In genomic region chr8:3803091-3803490, GRCm38 (mm10) we compare ENCODE assay signal across 10 mouse cellular contexts. TPM values are rescaled to one million over a fixed set of nuclear protein-coding genes. Genes with fewer than 3 reads are reported as not detected.
A peak's percentile ranks its signal among the peaks of the same experiment; 100 is the strongest.
DNase-seq lines count a peak whose midpoint lies in the region; ATAC-seq lines count a peak whose summit lies in the region.
"Had no signal": no experiment of that assay in that cellular context is flagged by ENCODE, and none has a peak within 500 bp of the region (broad histone marks: within the 10 kb centered on the region; RNA-seq: fewer than 3 reads in every experiment).

No protein-coding gene starts in this region.

- H3K4me1 ChIP-seq in forebrain, embryonic 11.5 days (replicated peaks; ENCODE audit: control insufficient read depth, insufficient read depth, low read length), result no peaks in the 10 kb centered on the region
- H3K4me1 ChIP-seq in forebrain, embryonic 16.5 days (replicated peaks; ENCODE audit: control insufficient read depth, insufficient read depth, low read length), result no peaks in the 10 kb centered on the region

- no peak overlapping the region for H3K4me3 ChIP-seq in forebrain, embryonic 11.5 days (ENCODE audit: low read depth, low read length)
- no peak overlapping the region for H3K4me3 ChIP-seq in forebrain, embryonic 16.5 days (replicated peaks; ENCODE audit: low read length)

- peaks cover 3% of the 10 kb centered on the region for H3K9me3 ChIP-seq in forebrain, embryonic 11.5 days (ENCODE audit: control insufficient read depth, low read length)
- peaks cover 9% of the 10 kb centered on the region for H3K9me3 ChIP-seq in forebrain, embryonic 16.5 days (ENCODE audit: control insufficient read depth, low read length)

- peak; percentile 42 for DNase-seq in ovary, adult 18-20 months (ENCODE audit: low spot score)
- no peak for DNase-seq in ovary, postnatal 10 days (ENCODE audit: low spot score)
- DNase-seq in adrenal gland, adult 8-10 months, result peak; percentile 24
- DNase-seq in gastrocnemius, postnatal 14 days, result peak; percentile 27
- DNase-seq in left cerebral cortex, adult 11 months (ENCODE audit: low spot score), result peak; percentile 9
- DNase-seq in spleen, postnatal 36 days (ENCODE audit: low spot score in 2 of 2), result peak; percentile 49 to 50
- no peak for DNase-seq in forebrain, embryonic 11.5 days (ENCODE audit: low spot score)

- intact Hi-C loops in gastrocnemius, postnatal 14 days (cut with DNase I; ENCODE audit: low total_unique reads), result no loop called here

- H3K36me3 ChIP-seq in forebrain, embryonic 11.5 days (ENCODE audit: control insufficient read depth, insufficient read depth, low read length), result no peaks in the 10 kb centered on the region
- no peaks in the 10 kb centered on the region for H3K36me3 ChIP-seq in forebrain, embryonic 16.5 days (ENCODE audit: control insufficient read depth, insufficient read depth)

- 88% methylated on average over 14 of the region's 14 CpGs for WGBS in forebrain, embryonic 11.5 days
- WGBS in forebrain, embryonic 16.5 days, result 90% methylated on average over 14 of the region's 14 CpGs

- ATAC-seq in forebrain, embryonic 11.5 days (replicated peaks; ENCODE audit: low FRiP score), result no peak
- no peak for ATAC-seq in forebrain, embryonic 16.5 days

- no peak overlapping the region for H3K4me2 ChIP-seq in forebrain, embryonic 11.5 days (ENCODE audit: low read depth, low read length, severe bottlenecking)
- H3K4me2 ChIP-seq in forebrain, embryonic 16.5 days (ENCODE audit: low read length), result no peak overlapping the region

- no peaks in the 10 kb centered on the region for H3K27me3 ChIP-seq in forebrain, embryonic 11.5 days (ENCODE audit: control insufficient read depth, insufficient read depth, low read length)
- no peaks in the 10 kb centered on the region for H3K27me3 ChIP-seq in forebrain, embryonic 16.5 days (replicated peaks; ENCODE audit: control insufficient read depth, insufficient read depth, low read length)

- no peak overlapping the region for H3K9ac ChIP-seq in forebrain, embryonic 11.5 days (ENCODE audit: low read length)
- H3K9ac ChIP-seq in forebrain, embryonic 16.5 days (replicated peaks; ENCODE audit: low read depth, low read length), result no peak overlapping the region

- no peak overlapping the region for H3K27ac ChIP-seq in forebrain, embryonic 11.5 days (ENCODE audit: low read depth, low read length)
- no peak overlapping the region for H3K27ac ChIP-seq in forebrain, embryonic 16.5 days (ENCODE audit: low read length)

RNA-seq across cellular contexts. Expression of gene Cd209e, which starts 51.0 kb away (rescaled TPM):
- total RNA-seq in adrenal gland, adult 8-10 months (2022), result not detected
- not detected for total RNA-seq in gastrocnemius, postnatal 14 days (2021)
- polyA plus RNA-seq in forebrain, embryonic 11.5 days (2014; fragmentation: Nextera tagmentation; extraction: Ambion mirVana), result not detected in 2 replicates
- polyA plus RNA-seq in forebrain, embryonic 16.5 days (2015; fragmentation: Nextera tagmentation; extraction: Ambion mirVana), result not detected in 2 replicates
- polyA plus RNA-seq: heart, embryonic 14.5 days; lung, embryonic 16.5 days had no signal

RNA-seq across cellular contexts. Expression of gene Cd209a, which starts 54.3 kb away (rescaled TPM):
- total RNA-seq in adrenal gland, adult 8-10 months (2022), result 1 to 10 TPM in 2 of 4 experiments, under 1 TPM in 1, not detected in 1; 0.28 to 1.4 (median 1.2) TPM
- not detected for total RNA-seq in gastrocnemius, postnatal 14 days (2021)
- polyA plus RNA-seq in forebrain, embryonic 11.5 days (2014; fragmentation: Nextera tagmentation; extraction: Ambion mirVana), result not detected in 2 replicates
- not detected in 2 replicates for polyA plus RNA-seq in forebrain, embryonic 16.5 days (2015; fragmentation: Nextera tagmentation; extraction: Ambion mirVana)
- polyA plus RNA-seq: heart, embryonic 14.5 days had no signal

Comparison
In these comparisons a context has a peak if more than half of its experiments do, and no peak if none do; other contexts are left out.
1. DNase-seq: peak in ovary, adult 18-20 months (single experiment), adrenal gland, adult 8-10 months (single experiment), gastrocnemius, postnatal 14 days (single experiment), left cerebral cortex, adult 11 months (single experiment) and spleen, postnatal 36 days (2 of 2); none in ovary, postnatal 10 days (single experiment) and forebrain, embryonic 11.5 days (single experiment).